9 mouse cellular contexts compared by ENCODE assay signal in the genomic region with DNA sequence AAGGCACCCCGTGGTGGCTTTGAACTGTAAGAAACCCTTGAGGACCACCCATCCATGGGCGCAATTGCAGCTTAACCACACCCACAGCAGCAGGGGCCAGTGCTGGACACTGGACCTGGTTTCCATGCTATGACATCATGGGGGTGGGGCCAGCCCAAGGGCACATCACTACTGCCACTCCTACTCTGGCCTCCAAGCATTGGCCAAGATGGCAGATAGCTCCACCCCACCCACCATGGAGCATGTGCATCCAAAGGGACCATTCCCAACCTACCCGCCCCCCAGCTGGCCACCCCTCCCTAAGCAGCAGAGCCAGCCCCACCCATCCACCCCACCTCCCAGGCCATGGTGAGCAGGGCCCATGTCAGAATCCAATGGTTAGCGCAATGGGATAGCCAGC. TPM values are rescaled to one million over a fixed set of nuclear protein-coding genes. Genes with fewer than 3 reads are reported as not detected.
DNase-seq lines count a peak whose midpoint lies in the region; ATAC-seq and TF ChIP-seq lines count a peak whose summit lies in the region.
"Had no signal": no experiment of that assay in that cellular context is flagged by ENCODE, and none has a peak within 500 bp of the region (broad histone marks: within the 10 kb centered on the region; RNA-seq: fewer than 3 reads in every experiment).

No protein-coding gene starts in this region.

- TF ChIP-seq CTCF in midbrain, postnatal 0 days (IDR thresholded peaks at IDR 0.05) = no peak

- ATAC-seq in forebrain, embryonic 12.5 days (ENCODE audit: low FRiP score) = no peak
- no peak for ATAC-seq in forebrain, embryonic 15.5 days (replicated peaks)
- ATAC-seq in midbrain, postnatal 0 days (ENCODE audit: low FRiP score) = no peak
- peak; percentile 21; the same call in 1 of the 2 replicates for ATAC-seq in limb, embryonic 15.5 days (ENCODE audit: insufficient number of reproducible peaks, low FRiP score, low TSS enrichment, low read depth)

- 26% methylated on average over 4 of the region's 4 CpGs for WGBS in forebrain, embryonic 12.5 days
- 34% methylated on average over 4 of the region's 4 CpGs for WGBS in forebrain, embryonic 15.5 days
- 35% methylated on average over 4 of the region's 4 CpGs for WGBS in midbrain, embryonic 10.5 days
- WGBS in midbrain, postnatal 0 days = 37% methylated on average over 4 of the region's 4 CpGs
- WGBS in limb, embryonic 15.5 days = 43% methylated on average over 4 of the region's 4 CpGs

- no peak overlapping the region for H3K4me3 ChIP-seq in forebrain, embryonic 12.5 days (replicated peaks)
- H3K4me3 ChIP-seq in forebrain, embryonic 15.5 days = no peak overlapping the region
- peak overlapping the region; percentile 11; the same call in 1 of the 2 replicates for H3K4me3 ChIP-seq in midbrain, embryonic 10.5 days
- H3K4me3 ChIP-seq in midbrain, postnatal 0 days (ENCODE audit: low read depth, low read length) = no peak overlapping the region
- peak overlapping the region; percentile 58 for H3K4me3 ChIP-seq in limb, embryonic 15.5 days

- H3K4me2 ChIP-seq in forebrain, embryonic 12.5 days = 0 out of 2 replicates have a peak overlapping the region, but pooled peaks have one; percentile 9
- no peak overlapping the region for H3K4me2 ChIP-seq in forebrain, embryonic 15.5 days (replicated peaks)
- no peak overlapping the region for H3K4me2 ChIP-seq in midbrain, postnatal 0 days (ENCODE audit: low read depth, low read length, poor library complexity, severe bottlenecking)
- H3K4me2 ChIP-seq in limb, embryonic 15.5 days = peak overlapping the region; percentile 54

- H3K36me3 ChIP-seq in forebrain, embryonic 12.5 days (replicated peaks) = no peaks in the 10 kb centered on the region
- no peaks in the 10 kb centered on the region for H3K36me3 ChIP-seq in forebrain, embryonic 15.5 days
- H3K36me3 ChIP-seq in midbrain, embryonic 10.5 days = no peaks in the 10 kb centered on the region
- no peaks in the 10 kb centered on the region for H3K36me3 ChIP-seq in midbrain, postnatal 0 days (ENCODE audit: insufficient read depth, low read length)
- H3K36me3 ChIP-seq in limb, embryonic 15.5 days = peaks cover 27% of the 10 kb centered on the region; the same call in 1 of the 2 replicates

- H3K4me1 ChIP-seq in forebrain, embryonic 12.5 days = peaks cover 36% of the 10 kb centered on the region
- peaks cover 28% of the 10 kb centered on the region for H3K4me1 ChIP-seq in forebrain, embryonic 15.5 days
- peaks cover 68% of the 10 kb centered on the region for H3K4me1 ChIP-seq in midbrain, embryonic 10.5 days
- H3K4me1 ChIP-seq in midbrain, postnatal 0 days (ENCODE audit: insufficient read depth, low read length) = no peaks in the 10 kb centered on the region
- peaks cover 50% of the 10 kb centered on the region for H3K4me1 ChIP-seq in limb, embryonic 15.5 days

- DNase-seq in midbrain, embryonic 10.5 days (ENCODE audit: low spot score) = no peak
- no peak for DNase-seq in midbrain, postnatal 0 days (ENCODE audit: low spot score)
- peak; percentile 87 for DNase-seq in yolk sac, embryonic 10.5 days (ENCODE audit: low spot score)
- DNase-seq in spleen, postnatal 14 days (ENCODE audit: low spot score in 2 of 2) = no peak
- DNase-seq in spleen, adult 18-20 months = no peak

- no peak overlapping the region for H3K9ac ChIP-seq in forebrain, embryonic 12.5 days
- no peak overlapping the region for H3K9ac ChIP-seq in forebrain, embryonic 15.5 days (replicated peaks)
- H3K9ac ChIP-seq in midbrain, postnatal 0 days (replicated peaks; ENCODE audit: low read length, poor library complexity, severe bottlenecking) = no peak overlapping the region
- H3K9ac ChIP-seq in limb, embryonic 15.5 days = peak overlapping the region; percentile 55

- H3K27me3 ChIP-seq in forebrain, embryonic 12.5 days = peaks cover 97% of the 10 kb centered on the region
- peaks cover 77% of the 10 kb centered on the region for H3K27me3 ChIP-seq in forebrain, embryonic 15.5 days
- peaks cover 100% of the 10 kb centered on the region for H3K27me3 ChIP-seq in midbrain, embryonic 10.5 days (ENCODE audit: low read depth, poor library complexity, severe bottlenecking)
- peaks cover 76% of the 10 kb centered on the region for H3K27me3 ChIP-seq in midbrain, postnatal 0 days (ENCODE audit: insufficient read depth, low read length)
- peaks cover 74% of the 10 kb centered on the region for H3K27me3 ChIP-seq in limb, embryonic 15.5 days

- H3K9me3 ChIP-seq in forebrain, embryonic 12.5 days = no peaks in the 10 kb centered on the region
- no peaks in the 10 kb centered on the region for H3K9me3 ChIP-seq in forebrain, embryonic 15.5 days
- no peaks in the 10 kb centered on the region for H3K9me3 ChIP-seq in midbrain, embryonic 10.5 days (replicated peaks)
- H3K9me3 ChIP-seq in midbrain, postnatal 0 days (ENCODE audit: low read length) = no peaks in the 10 kb centered on the region
- H3K9me3 ChIP-seq in limb, embryonic 15.5 days = no peaks in the 10 kb centered on the region

- no peak overlapping the region for H3K27ac ChIP-seq in forebrain, embryonic 12.5 days
- no peak overlapping the region for H3K27ac ChIP-seq in forebrain, embryonic 15.5 days (replicated peaks)
- H3K27ac ChIP-seq in midbrain, embryonic 10.5 days (replicated peaks) = no peak overlapping the region
- H3K27ac ChIP-seq in midbrain, postnatal 0 days (ENCODE audit: low read depth, low read length) = no peak overlapping the region
- peak overlapping the region; percentile 73 for H3K27ac ChIP-seq in limb, embryonic 15.5 days

RNA-seq across cellular contexts. Expression of a gene that starts 10.6 kb away (rescaled TPM):
- polyA plus RNA-seq in forebrain, embryonic 12.5 days (2016; fragmentation: Nextera tagmentation; extraction: Ambion mirVana) = 94.7 and 122 TPM in 2 replicates
- polyA plus RNA-seq in forebrain, embryonic 15.5 days (2015; fragmentation: Nextera tagmentation; extraction: Ambion mirVana) = 60.0 and 64.7 TPM in 2 replicates
- polyA plus RNA-seq in midbrain, embryonic 10.5 days (2016; fragmentation: Nextera tagmentation; extraction: Ambion mirVana) = 151 and 161 TPM in 2 replicates
- total RNA-seq in midbrain, postnatal 0 days (2014; rRNA removed) = 369 and 380 TPM in 2 replicates
- 195 and 213 TPM in 2 replicates for polyA plus RNA-seq in midbrain, postnatal 0 days (2015; fragmentation: Nextera tagmentation; extraction: Ambion mirVana)
- polyA plus RNA-seq in limb, embryonic 15.5 days (2015; fragmentation: Nextera tagmentation; extraction: Ambion mirVana) = 1,279 and 1,432 TPM in 2 replicates
- total RNA-seq: monocyte, adult 5-6 weeks had no signal

RNA-seq across cellular contexts. Expression of a gene that starts 13.7 kb away (rescaled TPM):
- not detected in 2 replicates for polyA plus RNA-seq in forebrain, embryonic 12.5 days (2016; fragmentation: Nextera tagmentation; extraction: Ambion mirVana)
- 0.04 and 0.11 TPM in 2 replicates for polyA plus RNA-seq in forebrain, embryonic 15.5 days (2015; fragmentation: Nextera tagmentation; extraction: Ambion mirVana)
- polyA plus RNA-seq in midbrain, embryonic 10.5 days (2016; fragmentation: Nextera tagmentation; extraction: Ambion mirVana) = not detected in 2 replicates
- not detected in 2 replicates for total RNA-seq in midbrain, postnatal 0 days (2014; rRNA removed)
- polyA plus RNA-seq in midbrain, postnatal 0 days (2015; fragmentation: Nextera tagmentation; extraction: Ambion mirVana) = not detected in 2 replicates
- polyA plus RNA-seq in limb, embryonic 15.5 days (2015; fragmentation: Nextera tagmentation; extraction: Ambion mirVana) = 0.31 and 0.82 TPM in 2 replicates
- total RNA-seq: monocyte, adult 5-6 weeks had no signal

Comparison
In these comparisons a context has a peak if more than half of its experiments do, and no peak if none do; other contexts are left out.
1. H3K4me2 ChIP-seq: peak in forebrain, embryonic 12.5 days (single experiment) and limb, embryonic 15.5 days (single experiment); none in forebrain, embryonic 15.5 days (single experiment) and midbrain, postnatal 0 days (single experiment).
2. H3K4me3 ChIP-seq: peak in midbrain, embryonic 10.5 days (single experiment) and limb, embryonic 15.5 days (single experiment); none in forebrain, embryonic 12.5 days (single experiment), forebrain, embryonic 15.5 days (single experiment) and midbrain, postnatal 0 days (single experiment).